Mouse (Mus musculus) forebrain, embryonic 15.5 days (tissue): ENCODE data around the gene Gm6370. TPM values are rescaled to one million over a fixed set of nuclear protein-coding genes. Genes with fewer than 3 reads are reported as not detected.
"Not testable (repeated sequence)": the region's sequence is repeated elsewhere in the genome, so short reads cannot be mapped to it uniquely, and the experiment has no call there.

Experiments
- ATAC-seq: fragments of 200-750 bp; cut with Nextera tagmentation; replicated peaks from 2 replicates; pipeline ENCODE4 v1.8.0; 2017; ENCODE audit warnings: mild to moderate bottlenecking, moderate TSS enrichment, moderate library complexity
- H3K27ac ChIP-seq: fragments of 300-500 bp; sonication (generic); replicated peaks from 2 replicates; pipeline ENCODE4 v1.5.1; 2015; ENCODE audit warnings: mild to moderate bottlenecking, inconsistent platforms
- H3K27me3 ChIP-seq: fragments of 300-500 bp; sonication (generic); 2 replicates; pipeline ENCODE4 v1.6.1; 2015; ENCODE audit warnings: inconsistent platforms
- H3K36me3 ChIP-seq: fragments of 300-500 bp; sonication (generic); 2 replicates; pipeline ENCODE4 v1.6.1; 2015; ENCODE audit warnings: mild to moderate bottlenecking, inconsistent platforms
- H3K4me1 ChIP-seq: fragments of 300-500 bp; sonication (generic); 2 replicates; pipeline ENCODE4 v1.6.1; 2015; ENCODE audit warnings: inconsistent platforms
- H3K4me2 ChIP-seq: fragments of 300-500 bp; sonication (generic); replicated peaks from 2 replicates; pipeline ENCODE4 v1.6.1; 2015; ENCODE audit warnings: mild to moderate bottlenecking, inconsistent platforms
- H3K4me3 ChIP-seq: fragments of 300-500 bp; sonication (generic); 2 replicates; pipeline ENCODE4 v1.5.1; 2015; ENCODE audit warnings: mild to moderate bottlenecking, inconsistent platforms
- H3K9ac ChIP-seq: fragments of 300-500 bp; sonication (generic); replicated peaks from 2 replicates; pipeline ENCODE4 v1.6.1; 2015; ENCODE audit warnings: mild to moderate bottlenecking, inconsistent platforms
- H3K9me3 ChIP-seq: fragments of 300-500 bp; sonication (generic); 2 replicates; pipeline ENCODE4 v1.6.1; 2016; ENCODE audit warnings: inconsistent platforms
- WGBS: fragments of 180-500 bp; shearing (Covaris S2); methylation state at CpG from one replicate; pipeline ENCODE4 v1.1.7; 2015; ENCODE audit warnings: mixed read lengths; 5-methylcytosine and 5-hydroxymethylcytosine counted together
- polyA plus RNA-seq: library from polyadenylated mRNA; unstranded; fragments of >200 nt; fragmentation: Nextera tagmentation; extraction: Ambion mirVana; gene quantifications from 2 replicates; pipeline ENCODE4 v1.2.1, GENCODE M21; 2015

Gm6370 gene
- not detected in 2 replicates for polyA plus RNA-seq

GRCm38 (mm10) chr5:146491063-146491462 lies at the start of gene Gm6370:
TSS of gene Gm6370 (plus strand) at chr5:146491363.
- not testable (repeated sequence) for H3K27me3 ChIP-seq, H3K9ac ChIP-seq, H3K27ac ChIP-seq, H3K36me3 ChIP-seq, ATAC-seq, H3K4me2 ChIP-seq, H3K4me3 ChIP-seq, H3K4me1 ChIP-seq, H3K9me3 ChIP-seq
- no CpG with 5 or more reads among the region's 5 CpGs for WGBS

GRCm38 (mm10) chr5:146442767-146443166 lies 48.4 kb upstream of the Gm6370 start:
- Histone ChIP-seq H3K4me3 (no peak overlapping the region), H3K9ac (no peak overlapping the region), H3K27me3 (no peaks in the 10 kb centered on the region), H3K4me2 (no peak overlapping the region), H3K36me3 (peaks cover 6% of the 10 kb centered on the region; the same call in 1 of the 2 replicates), H3K9me3 (no peaks in the 10 kb centered on the region), H3K4me1 (no peaks in the 10 kb centered on the region), H3K27ac (no peak overlapping the region)
- 90% methylated on average over 2 of the region's 2 CpGs for WGBS
- no peak for ATAC-seq

GRCm38 (mm10) chr5:146446633-146447032 lies 44.5 kb upstream of the Gm6370 start:
- 86% methylated on average over 2 of the region's 2 CpGs for WGBS
- H3K4me1 ChIP-seq: no peaks in the 10 kb centered on the region
- H3K9me3 ChIP-seq: no peaks in the 10 kb centered on the region
- H3K9ac ChIP-seq: no peak overlapping the region
- no peak for ATAC-seq
- no peaks in the 10 kb centered on the region for H3K27me3 ChIP-seq
- no peaks in the 10 kb centered on the region for H3K36me3 ChIP-seq
- H3K27ac ChIP-seq: no peak overlapping the region
- H3K4me3 ChIP-seq: no peak overlapping the region
- no peak overlapping the region for H3K4me2 ChIP-seq

- no peak overlapping the region for H3K4me2 ChIP-seq
- WGBS: 67% methylated on average over 11 of the region's 11 CpGs
- H3K27me3 ChIP-seq: no peaks in the 10 kb centered on the region
- H3K9me3 ChIP-seq: no peaks in the 10 kb centered on the region
- H3K4me3 ChIP-seq: no peak overlapping the region
- H3K9ac ChIP-seq: no peak overlapping the region
- peaks cover 13% of the 10 kb centered on the region for H3K36me3 ChIP-seq
- ATAC-seq: no peak
- H3K4me1 ChIP-seq: no peaks in the 10 kb centered on the region
- no peak overlapping the region for H3K27ac ChIP-seq
These were observed 39.4 kb upstream of the Gm6370 start for GRCm38 (mm10) chr5:146451592-146452254.

GRCm38 (mm10) chr5:146453556-146453955 lies 37.6 kb upstream of the Gm6370 start:
- Histone ChIP-seq H3K36me3 (peaks cover 14% of the 10 kb centered on the region), H3K4me1 (no peaks in the 10 kb centered on the region), H3K9me3 (no peaks in the 10 kb centered on the region), H3K4me2 (no peak overlapping the region), H3K27ac (no peak overlapping the region), H3K9ac (no peak overlapping the region), H3K27me3 (no peaks in the 10 kb centered on the region), H3K4me3 (no peak overlapping the region)
- ATAC-seq: no peak
- WGBS: 93% methylated on average over 6 of the region's 6 CpGs

- 90% methylated on average over 8 of the region's 8 CpGs for WGBS
These were observed 29.6 kb upstream of the Gm6370 start for GRCm38 (mm10) chr5:146461612-146462011.

GRCm38 (mm10) chr5:146466663-146467062 lies 24.5 kb upstream of the Gm6370 start:
- ATAC-seq: no peak
- Histone ChIP-seq H3K36me3 (no peaks in the 10 kb centered on the region), H3K4me1 (no peaks in the 10 kb centered on the region), H3K9ac (no peak overlapping the region), H3K4me2 (no peak overlapping the region), H3K4me3 (no peak overlapping the region), H3K9me3 (no peaks in the 10 kb centered on the region), H3K27me3 (no peaks in the 10 kb centered on the region), H3K27ac (no peak overlapping the region)
- 94% methylated on average over 19 of the region's 19 CpGs for WGBS

More at GRCm38 (mm10) chr5:146461612-146462011, 29.6 kb upstream of the Gm6370 start:
- H3K4me3 ChIP-seq: no peak overlapping the region
- no peak for ATAC-seq
- no peaks in the 10 kb centered on the region for H3K4me1 ChIP-seq
- H3K9ac ChIP-seq: no peak overlapping the region
- H3K36me3 ChIP-seq: peaks cover 4% of the 10 kb centered on the region; the same call in 1 of the 2 replicates
- H3K4me2 ChIP-seq: no peak overlapping the region
- H3K27ac ChIP-seq: no peak overlapping the region
- no peaks in the 10 kb centered on the region for H3K9me3 ChIP-seq
- no peaks in the 10 kb centered on the region for H3K27me3 ChIP-seq

- no peak for ATAC-seq
These were observed 22.9 kb upstream of the Gm6370 start for GRCm38 (mm10) chr5:146468311-146468710.

GRCm38 (mm10) chr5:146470821-146471220 lies 20.3 kb upstream of the Gm6370 start:
- H3K36me3 ChIP-seq: no peaks in the 10 kb centered on the region
- 94% methylated on average over 9 of the region's 9 CpGs for WGBS

More at GRCm38 (mm10) chr5:146468311-146468710, 22.9 kb upstream of the Gm6370 start:
- H3K4me2 ChIP-seq: no peak overlapping the region
- no peaks in the 10 kb centered on the region for H3K36me3 ChIP-seq
- H3K4me3 ChIP-seq: no peak overlapping the region
- no peaks in the 10 kb centered on the region for H3K9me3 ChIP-seq
- H3K9ac ChIP-seq: no peak overlapping the region
- 87% methylated on average over 9 of the region's 9 CpGs for WGBS
- H3K27me3 ChIP-seq: no peaks in the 10 kb centered on the region
- no peaks in the 10 kb centered on the region for H3K4me1 ChIP-seq
- no peak overlapping the region for H3K27ac ChIP-seq

GRCm38 (mm10) chr5:146471311-146471710 lies 19.9 kb upstream of the Gm6370 start:
- Histone ChIP-seq H3K36me3 (no peaks in the 10 kb centered on the region), H3K9ac (no peak overlapping the region), H3K4me3 (no peak overlapping the region), H3K4me2 (no peak overlapping the region), H3K27ac (no peak overlapping the region), H3K9me3 (no peaks in the 10 kb centered on the region), H3K27me3 (no peaks in the 10 kb centered on the region), H3K4me1 (no peaks in the 10 kb centered on the region)
- WGBS: 90% methylated on average over 5 of the region's 5 CpGs
- ATAC-seq: no peak

More at GRCm38 (mm10) chr5:146470821-146471220, 20.3 kb upstream of the Gm6370 start:
- Histone ChIP-seq H3K9me3 (no peaks in the 10 kb centered on the region), H3K4me2 (no peak overlapping the region), H3K27ac (no peak overlapping the region), H3K9ac (no peak overlapping the region), H3K4me1 (no peaks in the 10 kb centered on the region), H3K4me3 (no peak overlapping the region), H3K27me3 (no peaks in the 10 kb centered on the region)
- ATAC-seq: no peak

GRCm38 (mm10) chr5:146471821-146472220 lies 19.3 kb upstream of the Gm6370 start:
- Histone ChIP-seq H3K4me3 (no peak overlapping the region), H3K9me3 (no peaks in the 10 kb centered on the region), H3K27me3 (no peaks in the 10 kb centered on the region), H3K4me1 (no peaks in the 10 kb centered on the region), H3K27ac (no peak overlapping the region), H3K4me2 (no peak overlapping the region), H3K36me3 (no peaks in the 10 kb centered on the region), H3K9ac (no peak overlapping the region)
- WGBS: 92% methylated on average over 12 of the region's 12 CpGs
- no peak for ATAC-seq

GRCm38 (mm10) chr5:146479564-146479963 lies 11.6 kb upstream of the Gm6370 start:
- not testable (repeated sequence) for H3K4me2 ChIP-seq, H3K9ac ChIP-seq, ATAC-seq, H3K4me3 ChIP-seq, H3K9me3 ChIP-seq, H3K4me1 ChIP-seq, H3K27ac ChIP-seq, H3K27me3 ChIP-seq, H3K36me3 ChIP-seq
- WGBS: 14% methylated on average over 4 of the region's 4 CpGs

- WGBS: 96% methylated on average over 3 of the region's 3 CpGs
- ATAC-seq, H3K4me1 ChIP-seq, H3K4me2 ChIP-seq, H3K27ac ChIP-seq, H3K27me3 ChIP-seq, H3K9ac ChIP-seq, H3K4me3 ChIP-seq, H3K9me3 ChIP-seq, H3K36me3 ChIP-seq: not testable (repeated sequence)
These were observed 9.5 kb upstream of the Gm6370 start, which contains the start of gene Gm6408 for GRCm38 (mm10) chr5:146481665-146482064. TSS of gene Gm6408 (plus strand) at chr5:146481965.
